Mouse (Mus musculus): ENCODE data around the gene Spsb1. TPM values are rescaled to one million over a fixed set of nuclear protein-coding genes. Genes with fewer than 3 reads are reported as not detected.

Gene Spsb1
- polyA plus RNA-seq, 1 experiment from 2014 or later = 11.7 TPM

DNA sequence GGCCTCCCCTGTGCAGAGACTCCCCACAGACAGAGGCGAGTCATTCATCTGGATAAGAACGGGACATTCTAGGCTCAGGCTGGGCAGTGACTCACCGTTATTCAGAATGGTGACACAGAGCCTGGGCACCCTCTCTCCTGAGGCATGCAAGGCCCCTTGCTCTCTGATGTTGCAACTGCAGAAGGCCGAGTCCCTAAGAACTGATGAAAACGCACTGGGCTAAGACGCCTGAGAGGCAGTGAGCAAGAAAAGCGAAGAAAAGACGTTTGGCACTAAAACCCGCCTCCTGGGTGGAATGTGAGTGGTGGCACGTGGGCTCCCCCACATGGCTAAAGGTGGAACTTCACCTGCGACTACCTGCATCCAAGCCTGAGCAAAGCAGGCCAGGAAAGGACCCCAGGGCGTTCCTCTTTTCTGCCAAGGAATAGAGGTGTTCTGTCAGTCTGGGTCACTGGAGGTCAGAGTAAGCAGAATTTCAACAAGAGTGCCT is 25.0 kb upstream of the Spsb1 start:
- no peak overlapping the region for H3K4me3 ChIP-seq (replicated peaks)
- 4% methylated on average over 12 of the region's 12 CpGs for WGBS
- H3K9me3 ChIP-seq (replicated peaks) = no peaks in the 10 kb centered on the region
- peak; percentile 54 for ATAC-seq (replicated peaks; ENCODE audit: low FRiP score)
- H3K27me3 ChIP-seq = 0 out of 2 replicates have a peak, but pooled peaks cover 6% of the 10 kb centered on the region
- H3K4me2 ChIP-seq = peak overlapping the region; percentile 51
- H3K36me3 ChIP-seq = peaks cover 27% of the 10 kb centered on the region
- H3K27ac ChIP-seq = 0 out of 2 replicates have a peak overlapping the region, but pooled peaks have one; percentile 15
- H3K4me1 ChIP-seq = peaks cover 37% of the 10 kb centered on the region
- 0 out of 2 replicates have a peak overlapping the region, but pooled peaks have one; percentile 11 for H3K9ac ChIP-seq

DNA sequence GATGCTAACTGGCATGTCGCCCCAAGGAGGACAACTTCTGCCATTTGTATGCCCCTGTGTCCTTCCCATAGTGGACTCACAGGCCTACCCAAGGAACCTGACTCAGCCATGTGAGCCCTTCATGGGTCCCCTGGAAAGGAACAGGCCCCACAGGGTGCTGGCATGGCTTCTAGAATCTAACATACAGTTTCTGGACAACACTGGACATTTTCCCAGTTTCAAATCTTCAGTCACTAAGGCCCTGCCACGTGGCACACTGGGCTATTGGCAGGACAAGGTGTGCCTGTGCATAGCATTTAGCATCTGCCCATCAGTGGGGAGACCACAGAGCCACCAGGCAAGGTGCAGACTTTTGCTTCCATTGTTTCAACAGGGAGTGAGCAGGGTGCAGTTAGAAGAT is 24.0 kb upstream of the Spsb1 start:
- Histone ChIP-seq H3K36me3 (peaks cover 24% of the 10 kb centered on the region), H3K9ac (no peak overlapping the region), H3K27ac (no peak overlapping the region), H3K4me2 (no peak overlapping the region), H3K27me3 (0 out of 2 replicates have a peak, but pooled peaks cover 6% of the 10 kb centered on the region), H3K9me3 (replicated peaks) (no peaks in the 10 kb centered on the region), H3K4me3 (replicated peaks) (no peak overlapping the region), H3K4me1 (peaks cover 37% of the 10 kb centered on the region)
- WGBS = 89% methylated on average over 2 of the region's 2 CpGs
- no peak for ATAC-seq (replicated peaks; ENCODE audit: low FRiP score)

DNA sequence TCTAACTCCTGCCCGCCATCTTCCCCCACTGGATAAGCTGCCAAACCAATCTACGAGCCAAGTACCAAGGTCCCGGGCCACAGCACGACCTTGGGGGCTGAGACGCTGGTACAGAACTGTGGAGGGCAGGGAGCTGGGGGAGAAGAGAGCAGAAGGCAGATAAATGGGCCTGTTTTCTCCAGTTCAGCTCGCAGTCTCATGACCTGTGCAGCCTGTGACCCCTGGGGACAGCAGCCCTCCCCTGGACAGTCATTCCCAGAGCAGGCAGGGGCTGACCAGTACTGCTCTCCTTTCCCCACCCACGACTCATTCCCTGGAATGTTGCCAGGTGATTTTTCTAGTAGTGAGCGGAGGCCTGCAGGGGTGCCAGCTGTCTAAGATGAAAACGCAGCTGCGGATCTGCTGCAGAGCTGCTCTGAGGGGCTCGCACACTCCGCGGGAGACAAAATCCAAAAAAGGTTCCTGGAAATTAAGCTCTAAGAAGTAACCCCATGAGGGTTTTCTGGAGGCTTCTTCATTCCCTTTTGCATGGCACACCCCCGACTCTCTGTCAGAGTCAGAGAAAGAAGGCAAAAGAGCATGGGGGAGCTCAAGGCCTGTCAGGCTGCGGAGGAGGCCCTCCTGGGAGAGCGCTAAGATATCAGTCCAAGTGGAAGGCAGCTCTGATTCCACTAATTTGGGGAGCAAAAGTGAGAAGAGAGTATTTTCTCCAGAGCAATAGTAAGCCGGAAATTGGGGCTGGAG is 23.1 kb upstream of the Spsb1 start:
- Histone ChIP-seq H3K9me3 (replicated peaks) (no peaks in the 10 kb centered on the region), H3K4me1 (peaks cover 37% of the 10 kb centered on the region), H3K27me3 (0 out of 2 replicates have a peak, but pooled peaks cover 6% of the 10 kb centered on the region), H3K4me3 (replicated peaks) (no peak overlapping the region), H3K36me3 (peaks cover 22% of the 10 kb centered on the region), H3K27ac (peak overlapping the region; percentile 70), H3K9ac (no peak overlapping the region), H3K4me2 (no peak overlapping the region)
- peak; percentile 49; the same call in 1 of the 2 replicates for ATAC-seq (replicated peaks; ENCODE audit: low FRiP score)
- WGBS = 39% methylated on average over 17 of the region's 17 CpGs

DNA sequence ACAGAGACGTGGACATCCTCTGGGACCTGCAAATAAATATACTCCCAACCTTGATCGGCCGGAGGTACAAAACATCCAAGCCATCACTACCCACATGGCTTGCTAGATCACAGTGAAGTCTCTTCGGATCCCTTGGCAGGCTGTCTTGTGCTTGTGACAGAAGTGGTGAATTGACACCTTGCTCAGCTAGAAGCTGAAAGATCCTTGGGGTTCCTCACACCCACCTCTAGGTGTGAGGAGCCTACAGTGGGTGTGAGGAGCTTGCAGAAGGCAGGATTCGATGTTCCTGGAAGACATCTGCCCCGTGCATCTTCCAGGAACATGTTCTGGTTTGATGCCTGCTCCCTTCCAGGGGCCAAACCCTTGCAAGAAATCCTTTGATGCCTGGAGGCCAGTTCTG is 22.3 kb upstream of the Spsb1 start:
- Histone ChIP-seq H3K4me1 (peaks cover 37% of the 10 kb centered on the region), H3K4me3 (replicated peaks) (no peak overlapping the region), H3K27me3 (0 out of 2 replicates have a peak, but pooled peaks cover 6% of the 10 kb centered on the region), H3K9ac (no peak overlapping the region), H3K4me2 (no peak overlapping the region), H3K36me3 (peaks cover 14% of the 10 kb centered on the region), H3K9me3 (replicated peaks) (no peaks in the 10 kb centered on the region), H3K27ac (no peak overlapping the region)
- WGBS = 77% methylated on average over 6 of the region's 6 CpGs
- no peak for ATAC-seq (replicated peaks; ENCODE audit: low FRiP score)

DNA sequence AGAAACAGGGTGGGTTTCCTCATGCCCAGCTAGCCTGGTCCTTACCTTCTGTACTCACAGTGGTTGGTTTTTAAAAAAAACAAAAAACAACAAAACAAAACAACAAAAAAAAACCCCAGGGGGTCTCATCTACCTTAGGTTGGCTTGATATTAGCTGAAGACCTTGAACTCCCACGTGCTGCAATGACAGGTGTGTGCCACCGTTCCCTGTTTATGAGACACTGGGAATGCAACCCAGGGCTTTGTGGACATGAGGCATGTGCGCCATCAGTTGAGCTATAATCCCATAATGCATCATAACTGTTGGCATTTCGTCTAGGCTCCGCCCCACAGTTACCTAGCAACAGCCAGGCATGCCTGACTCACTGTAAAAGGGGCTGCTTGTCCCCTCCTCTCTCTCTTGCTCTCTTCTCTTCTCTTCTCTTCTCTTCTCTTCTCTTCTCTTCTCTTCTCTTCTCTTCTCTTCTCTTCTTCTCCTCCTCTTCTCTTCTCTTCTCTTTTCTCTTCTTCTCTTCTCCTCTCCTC is 20.9 kb upstream of the Spsb1 start:
- Histone ChIP-seq H3K27ac (no peak overlapping the region), H3K4me2 (no peak overlapping the region), H3K4me3 (replicated peaks) (no peak overlapping the region), H3K9me3 (replicated peaks) (no peaks in the 10 kb centered on the region), H3K36me3 (peaks cover under 1% of the 10 kb centered on the region; the same call in 1 of the 2 replicates), H3K9ac (no peak overlapping the region), H3K4me1 (peaks cover 43% of the 10 kb centered on the region), H3K27me3 (0 out of 2 replicates have a peak, but pooled peaks cover 6% of the 10 kb centered on the region)
- 74% methylated on average over 5 of the region's 5 CpGs for WGBS
- no peak for ATAC-seq (replicated peaks; ENCODE audit: low FRiP score)

DNA sequence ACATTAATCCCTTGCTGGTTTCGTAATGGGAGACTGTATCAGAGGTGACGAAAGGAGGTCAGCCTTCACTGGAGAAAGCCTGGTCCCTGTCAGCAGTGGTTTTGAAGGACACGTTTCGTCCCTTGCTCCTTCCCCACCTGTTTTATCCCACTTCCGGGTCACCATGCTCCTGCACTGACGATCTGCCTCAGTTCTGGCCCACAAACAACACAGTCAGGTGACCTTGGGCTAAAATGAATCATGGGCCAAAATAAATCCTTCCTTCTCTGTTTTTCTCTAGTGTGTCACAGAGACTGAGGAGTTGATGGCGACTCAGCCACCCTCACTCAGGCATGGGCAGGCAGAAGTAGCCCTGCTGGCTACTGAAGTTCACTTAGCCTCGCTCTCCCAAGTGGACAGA is 20.4 kb upstream of the Spsb1 start:
- ATAC-seq (replicated peaks; ENCODE audit: low FRiP score) = no peak
- no peak overlapping the region for H3K4me3 ChIP-seq (replicated peaks)
- no peak overlapping the region for H3K27ac ChIP-seq
- no peaks in the 10 kb centered on the region for H3K36me3 ChIP-seq
- H3K9ac ChIP-seq = no peak overlapping the region
- H3K4me2 ChIP-seq = no peak overlapping the region
- WGBS = 49% methylated on average over 8 of the region's 8 CpGs
- H3K9me3 ChIP-seq (replicated peaks) = no peaks in the 10 kb centered on the region
- peaks cover 46% of the 10 kb centered on the region for H3K4me1 ChIP-seq
- 0 out of 2 replicates have a peak, but pooled peaks cover 6% of the 10 kb centered on the region for H3K27me3 ChIP-seq

DNA sequence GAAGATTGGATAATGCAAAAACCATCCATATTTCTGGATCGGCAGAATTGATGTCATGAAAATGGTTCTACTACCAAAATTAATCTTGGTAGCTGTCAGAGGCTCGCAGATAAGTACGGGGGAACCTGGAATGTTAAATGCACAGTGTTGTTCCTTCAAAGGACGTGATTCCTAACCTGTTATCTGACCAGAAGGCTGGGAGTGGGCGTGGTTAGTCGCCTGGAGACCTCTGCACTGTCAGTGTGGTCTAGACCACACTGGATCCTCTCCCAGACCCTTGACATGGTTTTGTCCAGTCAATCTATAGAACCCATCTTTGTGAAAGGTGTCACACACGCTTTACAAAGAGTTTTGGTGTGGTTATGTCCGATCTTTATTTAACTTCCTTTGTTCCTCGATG is 16.6 kb upstream of the Spsb1 start:
- no peak for ATAC-seq (replicated peaks; ENCODE audit: low FRiP score)
- H3K4me1 ChIP-seq = peaks cover 39% of the 10 kb centered on the region

DNA sequence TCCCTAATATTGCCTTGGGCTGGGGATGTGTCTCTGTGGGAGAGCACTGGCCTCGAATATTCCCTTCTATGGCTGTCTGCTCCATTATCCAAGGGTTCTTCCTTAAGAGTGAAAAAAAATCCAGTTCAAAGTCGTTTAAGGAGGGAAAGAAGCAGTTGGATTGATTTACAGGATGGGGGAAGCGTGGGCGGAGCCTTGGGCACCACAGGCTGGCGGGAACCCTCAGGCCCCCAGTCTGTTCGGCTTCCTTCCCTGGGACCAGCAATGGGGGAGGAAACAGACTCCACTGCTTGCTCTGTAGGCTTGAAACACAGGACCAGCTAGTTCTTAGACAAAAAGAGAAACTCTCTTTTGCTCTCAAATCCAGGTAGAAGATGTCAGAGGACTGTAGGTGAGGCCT is 13.7 kb upstream of the Spsb1 start:
- Histone ChIP-seq H3K4me3 (replicated peaks) (no peak overlapping the region), H3K4me2 (no peak overlapping the region), H3K9me3 (replicated peaks) (no peaks in the 10 kb centered on the region), H3K27ac (peak overlapping the region; percentile 34), H3K9ac (no peak overlapping the region), H3K36me3 (no peaks in the 10 kb centered on the region), H3K27me3 (no peaks in the 10 kb centered on the region), H3K4me1 (peaks cover 47% of the 10 kb centered on the region)
- 12% methylated on average over 6 of the region's 6 CpGs for WGBS
- no peak for ATAC-seq (replicated peaks; ENCODE audit: low FRiP score)

More for the DNA sequence above, 16.6 kb upstream of the Spsb1 start:
- H3K4me2 ChIP-seq = no peak overlapping the region
- no peaks in the 10 kb centered on the region for H3K9me3 ChIP-seq (replicated peaks)
- H3K4me3 ChIP-seq (replicated peaks) = no peak overlapping the region
- no peak overlapping the region for H3K27ac ChIP-seq
- H3K27me3 ChIP-seq = no peaks in the 10 kb centered on the region
- 69% methylated on average over 9 of the region's 9 CpGs for WGBS
- H3K36me3 ChIP-seq = no peaks in the 10 kb centered on the region
- H3K9ac ChIP-seq = no peak overlapping the region

DNA sequence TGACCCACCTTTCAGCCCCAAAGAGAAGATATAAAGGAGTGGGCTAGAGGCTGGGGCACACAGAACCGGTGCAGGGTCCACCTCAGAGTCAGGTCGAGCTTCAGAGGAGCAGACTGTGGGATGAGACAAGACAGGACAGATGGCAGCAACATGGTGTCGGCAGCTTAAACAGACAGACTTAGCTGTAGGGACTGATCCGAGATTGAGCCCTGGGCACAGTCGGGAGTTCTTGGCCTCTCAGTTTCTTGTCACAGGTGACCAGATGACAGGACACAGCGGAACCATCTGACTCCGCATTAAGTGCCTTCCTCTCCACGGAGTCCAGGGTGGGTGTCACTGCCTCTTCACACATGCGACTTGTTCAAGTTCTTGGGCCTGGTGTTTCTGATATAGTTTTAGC is 12.1 kb upstream of the Spsb1 start:
- H3K27me3 ChIP-seq = no peaks in the 10 kb centered on the region
- no peak overlapping the region for H3K4me2 ChIP-seq
- no peaks in the 10 kb centered on the region for H3K9me3 ChIP-seq (replicated peaks)
- ATAC-seq (replicated peaks; ENCODE audit: low FRiP score) = no peak
- peaks cover 47% of the 10 kb centered on the region for H3K4me1 ChIP-seq
- no peak overlapping the region for H3K27ac ChIP-seq
- H3K9ac ChIP-seq = no peak overlapping the region
- H3K4me3 ChIP-seq (replicated peaks) = no peak overlapping the region
- 89% methylated on average over 9 of the region's 9 CpGs for WGBS
- no peaks in the 10 kb centered on the region for H3K36me3 ChIP-seq

DNA sequence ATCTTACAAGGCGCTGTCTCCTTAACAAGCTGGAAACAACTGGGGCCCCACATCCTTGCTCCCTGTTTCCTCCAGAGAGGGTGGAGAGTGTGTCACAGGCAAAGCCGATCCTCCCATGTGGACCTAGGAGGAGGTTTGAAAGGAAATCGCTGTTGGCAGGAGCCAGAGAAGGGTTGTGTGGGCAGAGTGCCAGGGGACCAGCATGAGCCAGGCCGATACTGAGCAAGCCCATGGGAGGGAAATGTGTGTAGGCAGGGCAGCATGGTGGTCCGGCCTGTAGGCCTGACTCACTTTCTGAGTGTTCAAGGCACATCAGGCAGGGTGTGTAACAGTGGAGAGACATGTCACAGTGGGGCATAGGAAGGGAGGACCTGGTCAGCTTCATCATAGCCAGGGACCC is 11.4 kb upstream of the Spsb1 start:
- peaks cover 40% of the 10 kb centered on the region for H3K4me1 ChIP-seq
- no peak for ATAC-seq (replicated peaks; ENCODE audit: low FRiP score)
- H3K4me2 ChIP-seq = no peak overlapping the region
- H3K36me3 ChIP-seq = no peaks in the 10 kb centered on the region
- no peak overlapping the region for H3K4me3 ChIP-seq (replicated peaks)
- H3K27ac ChIP-seq = no peak overlapping the region
- 57% methylated on average over 5 of the region's 5 CpGs for WGBS
- no peaks in the 10 kb centered on the region for H3K9me3 ChIP-seq (replicated peaks)
- no peak overlapping the region for H3K9ac ChIP-seq
- H3K27me3 ChIP-seq = no peaks in the 10 kb centered on the region

DNA sequence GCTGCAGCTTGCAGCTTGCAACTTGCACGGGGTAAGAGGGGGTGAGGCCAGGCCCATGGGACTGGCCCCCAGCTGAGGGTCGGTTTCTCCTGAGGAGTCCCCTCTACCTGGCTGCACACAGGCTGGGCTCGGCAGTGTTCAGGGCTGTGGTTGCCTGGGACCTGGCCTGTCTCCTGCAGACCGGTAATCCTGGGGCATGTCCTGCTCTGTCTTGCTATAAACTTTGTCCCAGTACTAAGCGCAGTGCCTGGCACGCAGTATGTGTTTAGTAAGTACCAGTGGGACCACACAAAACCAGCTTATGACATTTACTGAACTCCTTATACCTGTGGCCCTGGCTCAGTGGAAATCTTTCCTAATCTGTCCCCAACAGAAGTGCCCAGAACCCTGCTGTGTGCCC is 10.8 kb upstream of the Spsb1 start:
- no peak overlapping the region for H3K4me2 ChIP-seq
- 67% methylated on average over 6 of the region's 6 CpGs for WGBS
- H3K4me3 ChIP-seq (replicated peaks) = no peak overlapping the region
- H3K9ac ChIP-seq = no peak overlapping the region
- H3K9me3 ChIP-seq (replicated peaks) = no peaks in the 10 kb centered on the region
- no peak for ATAC-seq (replicated peaks; ENCODE audit: low FRiP score)
- H3K36me3 ChIP-seq = no peaks in the 10 kb centered on the region
- no peak overlapping the region for H3K27ac ChIP-seq
- H3K27me3 ChIP-seq = no peaks in the 10 kb centered on the region
- peaks cover 39% of the 10 kb centered on the region for H3K4me1 ChIP-seq

DNA sequence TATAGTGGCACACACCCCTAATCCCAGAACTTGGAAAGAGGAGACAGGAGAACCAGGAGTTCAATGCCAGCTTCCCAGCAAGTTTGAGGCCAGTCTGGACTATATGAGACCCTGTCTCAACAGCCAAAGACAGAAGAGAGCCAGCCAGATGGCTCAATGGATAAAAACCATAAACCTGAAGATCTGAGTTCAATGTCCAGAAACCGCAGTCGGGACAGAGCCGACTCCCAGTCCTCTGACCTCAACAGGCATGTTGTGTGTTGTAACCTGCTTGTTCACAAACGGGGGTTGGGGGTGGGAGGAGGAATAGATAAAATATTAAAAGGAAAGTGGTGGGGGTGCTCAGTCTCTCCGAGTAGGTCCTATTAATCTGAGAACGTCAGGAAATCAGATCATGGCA is 10.4 kb upstream of the Spsb1 start:
- H3K9ac ChIP-seq = no peak overlapping the region
- ATAC-seq (replicated peaks; ENCODE audit: low FRiP score) = no peak
- peaks cover 37% of the 10 kb centered on the region for H3K4me1 ChIP-seq

More for the DNA sequence above, 10.4 kb upstream of the Spsb1 start:
- no peaks in the 10 kb centered on the region for H3K9me3 ChIP-seq (replicated peaks)
- H3K4me2 ChIP-seq = no peak overlapping the region
- H3K27me3 ChIP-seq = no peaks in the 10 kb centered on the region
- no peaks in the 10 kb centered on the region for H3K36me3 ChIP-seq
- no peak overlapping the region for H3K4me3 ChIP-seq (replicated peaks)
- H3K27ac ChIP-seq = no peak overlapping the region
- 39% methylated on average over 6 of the region's 6 CpGs for WGBS

Data from kidney, embryonic 15.5 days (tissue).